Mouse (Mus musculus): Measurements from ENCODE around the gene Nutm1.

Nutm1 gene

GRCm38 (mm10) chr2:112261748-112262653 lies 2.9 kb upstream of the Nutm1 start, which contains the start of gene Nop10:
Gene Nop10, plus strand, starts transcription at chr2:112261926.
- DNase-seq (ENCODE audit: extremely low spot score), result peak; percentile 88

GRCm38 (mm10) chr2:112254675-112255515 lies 4.2 kb downstream of the Nutm1 start:
- DNase-seq (ENCODE audit: extremely low spot score), result no peak

- no peak for DNase-seq (ENCODE audit: extremely low spot score)
Observed at GRCm38 (mm10) chr2:112249780-112250453, 9.2 kb downstream of the Nutm1 start.

GRCm38 (mm10) chr2:112247323-112247722 lies 11.8 kb downstream of the Nutm1 start:
- DNase-seq (ENCODE audit: extremely low spot score), result no peak

- no peak for DNase-seq (ENCODE audit: extremely low spot score)
Observed at GRCm38 (mm10) chr2:112246193-112246592, 12.9 kb downstream of the Nutm1 start.

GRCm38 (mm10) chr2:112245307-112245706 lies 13.8 kb downstream of the Nutm1 start:
- no peak for DNase-seq (ENCODE audit: extremely low spot score)

GRCm38 (mm10) chr2:112241787-112242186 lies 17.3 kb downstream of the Nutm1 start:
- DNase-seq (ENCODE audit: extremely low spot score), result no peak

GRCm38 (mm10) chr2:112239935-112240721 lies 19.0 kb downstream of the Nutm1 start:
- DNase-seq (ENCODE audit: extremely low spot score), result peak; percentile 48

GRCm38 (mm10) chr2:112239212-112239934 lies 19.7 kb downstream of the Nutm1 start, which contains the start of gene Lpcat4:
Gene Lpcat4, plus strand, starts transcription at chr2:112239468.
- peak; percentile 90 for DNase-seq (ENCODE audit: extremely low spot score)

- no peak for DNase-seq (ENCODE audit: extremely low spot score)
Observed at GRCm38 (mm10) chr2:112238006-112238405, 21.1 kb downstream of the Nutm1 start.

- DNase-seq (ENCODE audit: extremely low spot score), result no peak
Observed at GRCm38 (mm10) chr2:112236620-112237019, 22.5 kb downstream of the Nutm1 start.

GRCm38 (mm10) chr2:112232623-112233022 lies 26.5 kb downstream of the Nutm1 start:
- DNase-seq (ENCODE audit: extremely low spot score), result no peak

- no peak for DNase-seq (ENCODE audit: extremely low spot score)
Observed at GRCm38 (mm10) chr2:112224356-112224755, 34.7 kb downstream of the Nutm1 start.

GRCm38 (mm10) chr2:112222607-112223006 lies 36.5 kb downstream of the Nutm1 start:
- DNase-seq (ENCODE audit: extremely low spot score), result no peak

- DNase-seq (ENCODE audit: extremely low spot score), result no peak
Observed at GRCm38 (mm10) chr2:112220880-112221279, 38.2 kb downstream of the Nutm1 start.

- DNase-seq (ENCODE audit: extremely low spot score), result no peak
Observed at GRCm38 (mm10) chr2:112217614-112218013, 41.5 kb downstream of the Nutm1 start.

- DNase-seq (ENCODE audit: extremely low spot score), result peak; percentile 8
Observed at GRCm38 (mm10) chr2:112215977-112216376, 43.1 kb downstream of the Nutm1 start.

GRCm38 (mm10) chr2:112210699-112211098 lies 48.4 kb downstream of the Nutm1 start:
- no peak for DNase-seq (ENCODE audit: extremely low spot score)

- no peak for DNase-seq (ENCODE audit: extremely low spot score)
Observed at GRCm38 (mm10) chr2:112210142-112210541, 48.9 kb downstream of the Nutm1 start.

- DNase-seq (ENCODE audit: extremely low spot score), result no peak
Observed at GRCm38 (mm10) chr2:112203056-112203455, 56.0 kb downstream of the Nutm1 start.
